Mouse (Mus musculus) embryonic facial prominence, embryonic 10.5 days (tissue): ENCODE data around the gene Pxylp1. TPM values are rescaled to one million over a fixed set of nuclear protein-coding genes. Genes with fewer than 3 reads are reported as not detected.

Source experiments
- DNase-seq: peaks from one replicate; pipeline ENCODE4 v3.0.0-alpha.2; 2017; ENCODE audit warnings: low spot score
- H3K27ac ChIP-seq: fragments of 300-500 bp; sonication (generic); replicated peaks from 2 replicates; pipeline ENCODE4 v1.5.1; 2016; ENCODE audit warnings: mild to moderate bottlenecking
- H3K27me3 ChIP-seq: fragments of 300-500 bp; sonication (generic); replicated peaks from 2 replicates; pipeline ENCODE4 v1.6.1; 2016; ENCODE audit warnings: low read depth, mild to moderate bottlenecking; ENCODE audit not compliant: poor library complexity, severe bottlenecking
- H3K36me3 ChIP-seq: fragments of 300-500 bp; sonication (generic); replicated peaks from 2 replicates; pipeline ENCODE4 v1.6.1; 2016; ENCODE audit warnings: mild to moderate bottlenecking, moderate library complexity
- H3K4me1 ChIP-seq: fragments of 300-500 bp; sonication (generic); 2 replicates; pipeline ENCODE4 v1.6.1; 2016
- H3K4me3 ChIP-seq: fragments of 300-500 bp; sonication (generic); 2 replicates; pipeline ENCODE4 v1.5.1; 2016; ENCODE audit warnings: mild to moderate bottlenecking, moderate library complexity
- H3K9me3 ChIP-seq: fragments of 300-500 bp; sonication (generic); 2 replicates; pipeline ENCODE4 v1.6.1; 2016; ENCODE audit warnings: mild to moderate bottlenecking
- WGBS: fragments of 180-500 bp; shearing (Covaris S2); methylation state at CpG from one replicate; pipeline ENCODE4 v1.1.7; 2016; 5-methylcytosine and 5-hydroxymethylcytosine counted together
- polyA plus RNA-seq: library from polyadenylated mRNA; unstranded; fragments of >200 nt; fragmentation: Nextera tagmentation; extraction: Ambion mirVana; gene quantifications from 2 replicates; pipeline ENCODE4 v1.2.1, GENCODE M21; 2016

Gene Pxylp1
- polyA plus RNA-seq, 1 experiment from 2014 or later: 16.7 TPM

- H3K9me3 ChIP-seq: peaks cover 10% of the 10 kb centered on the region; the same call in 1 of the 2 replicates
- no peak overlapping the region for H3K27ac ChIP-seq
- H3K4me3 ChIP-seq: no peak overlapping the region
- H3K36me3 ChIP-seq: peaks cover 12% of the 10 kb centered on the region
- WGBS: 55% methylated on average over 7 of the region's 7 CpGs
- DNase-seq: no peak
- H3K4me1 ChIP-seq: peaks cover 26% of the 10 kb centered on the region
- no peaks in the 10 kb centered on the region for H3K27me3 ChIP-seq
Observed at GRCm38 (mm10) chr9:96867165-96867564, 25.3 kb downstream of the Pxylp1 start.

DNA sequence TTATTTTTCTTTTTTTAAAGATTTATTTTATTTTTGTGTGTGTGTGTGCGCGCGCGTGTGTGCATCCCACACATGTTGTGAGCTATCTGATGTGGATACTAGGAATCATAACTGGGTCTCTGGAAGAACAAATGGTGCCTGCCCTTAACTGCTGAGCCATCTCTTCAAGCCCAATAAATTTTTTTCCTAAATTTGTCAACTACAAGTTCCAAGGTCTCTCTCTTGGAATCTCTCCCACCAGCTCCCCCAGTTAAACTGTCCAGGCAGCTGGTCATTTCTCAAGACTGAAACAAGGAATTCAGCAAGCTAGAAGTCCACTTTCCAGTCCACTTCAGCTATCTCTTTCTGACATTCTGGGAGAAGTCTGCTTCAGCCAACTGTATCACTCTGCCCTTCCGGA is 26.3 kb downstream of the Pxylp1 start:
- H3K27ac ChIP-seq: no peak overlapping the region
- WGBS: 97% methylated on average over 5 of the region's 5 CpGs

GRCm38 (mm10) chr9:96865473-96866050 is 26.9 kb downstream of the Pxylp1 start:
- WGBS: 83% methylated on average over 16 of the region's 16 CpGs
- DNase-seq: no peak
- H3K27me3 ChIP-seq: no peaks in the 10 kb centered on the region
- H3K27ac ChIP-seq: no peak overlapping the region
- peaks cover 42% of the 10 kb centered on the region for H3K4me1 ChIP-seq
- no peak overlapping the region for H3K4me3 ChIP-seq
- peaks cover 2% of the 10 kb centered on the region; the same call in 1 of the 2 replicates for H3K9me3 ChIP-seq
- no peaks in the 10 kb centered on the region; the same call in 1 of the 2 replicates for H3K36me3 ChIP-seq

More for the DNA sequence above, 26.3 kb downstream of the Pxylp1 start:
- Histone ChIP-seq H3K36me3 (peaks cover 4% of the 10 kb centered on the region), H3K9me3 (peaks cover 8% of the 10 kb centered on the region; the same call in 1 of the 2 replicates), H3K4me1 (peaks cover 36% of the 10 kb centered on the region), H3K4me3 (no peak overlapping the region), H3K27me3 (no peaks in the 10 kb centered on the region)
- DNase-seq: no peak

- H3K27me3 ChIP-seq: no peaks in the 10 kb centered on the region
- H3K9me3 ChIP-seq: no peaks in the 10 kb centered on the region
- H3K4me3 ChIP-seq: no peak overlapping the region
- no peak for DNase-seq
- no peaks in the 10 kb centered on the region for H3K36me3 ChIP-seq
- 74% methylated on average over 3 of the region's 3 CpGs for WGBS
- peaks cover 52% of the 10 kb centered on the region for H3K4me1 ChIP-seq
- H3K27ac ChIP-seq: no peak overlapping the region
Observed at GRCm38 (mm10) chr9:96863539-96863938, 28.9 kb downstream of the Pxylp1 start.

DNA sequence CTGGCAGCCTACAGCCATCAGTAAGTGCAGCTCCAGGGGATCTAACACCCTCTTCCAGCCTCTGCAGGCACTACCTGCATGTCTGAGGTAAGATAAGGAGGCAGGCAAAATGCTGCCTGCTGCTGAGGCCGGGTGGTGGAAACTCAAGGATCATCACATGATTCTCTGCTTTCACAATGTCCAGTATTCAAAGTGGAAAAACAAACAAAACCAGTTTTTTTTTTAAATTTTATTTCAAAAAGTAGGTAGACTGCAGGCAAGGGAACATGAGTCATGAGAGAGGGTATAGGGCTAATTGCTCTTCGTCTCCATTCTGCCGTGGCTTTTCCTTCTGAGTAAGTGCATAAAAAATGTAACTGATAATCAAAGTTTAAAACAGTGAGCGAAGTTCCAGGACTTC is 29.6 kb downstream of the Pxylp1 start:
- Histone ChIP-seq H3K27ac (peak overlapping the region; percentile 1; the same call in 1 of the 2 replicates), H3K4me3 (no peak overlapping the region), H3K36me3 (no peaks in the 10 kb centered on the region), H3K4me1 (peaks cover 52% of the 10 kb centered on the region), H3K27me3 (no peaks in the 10 kb centered on the region), H3K9me3 (no peaks in the 10 kb centered on the region)
- no peak for DNase-seq
- 79% methylated on average over 4 of the region's 4 CpGs for WGBS

GRCm38 (mm10) chr9:96861092-96861487 is 31.4 kb downstream of the Pxylp1 start:
- Histone ChIP-seq H3K27ac (peak overlapping the region; percentile 75), H3K4me1 (peaks cover 44% of the 10 kb centered on the region), H3K4me3 (no peak overlapping the region), H3K27me3 (no peaks in the 10 kb centered on the region), H3K9me3 (no peaks in the 10 kb centered on the region), H3K36me3 (no peaks in the 10 kb centered on the region)
- no peak for DNase-seq
- WGBS: 90% methylated on average over 10 of the region's 10 CpGs

- Histone ChIP-seq H3K4me3 (no peak overlapping the region), H3K4me1 (peaks cover 44% of the 10 kb centered on the region), H3K27ac (peak overlapping the region; percentile 75), H3K9me3 (no peaks in the 10 kb centered on the region), H3K27me3 (no peaks in the 10 kb centered on the region), H3K36me3 (no peaks in the 10 kb centered on the region)
- WGBS: 95% methylated on average over 5 of the region's 5 CpGs
- DNase-seq: no peak
Observed at GRCm38 (mm10) chr9:96860380-96861091, 31.9 kb downstream of the Pxylp1 start.

DNA sequence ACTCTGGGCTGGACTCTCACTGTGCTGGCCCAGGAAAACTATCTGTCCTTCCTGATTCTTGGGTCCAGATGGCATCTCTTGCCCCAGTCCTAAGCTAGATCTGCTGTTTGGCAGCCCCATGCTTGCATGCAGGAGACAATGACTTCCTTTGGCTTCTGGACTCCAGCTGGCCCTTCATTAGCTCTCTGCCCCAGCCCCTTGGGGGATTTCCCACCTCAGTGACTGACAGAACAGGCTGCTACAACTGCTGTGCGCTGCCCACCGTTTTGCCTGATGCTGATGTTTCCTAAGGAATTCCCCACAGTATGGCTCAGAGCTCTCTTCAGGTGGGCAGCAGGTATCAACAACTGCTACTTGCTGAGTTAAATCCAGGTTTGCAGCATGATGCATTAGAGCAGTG is 33.4 kb downstream of the Pxylp1 start:
- 34% methylated on average over 2 of the region's 2 CpGs for WGBS
- H3K4me3 ChIP-seq: no peak overlapping the region
- no peaks in the 10 kb centered on the region for H3K27me3 ChIP-seq
- no peaks in the 10 kb centered on the region for H3K9me3 ChIP-seq
- H3K36me3 ChIP-seq: no peaks in the 10 kb centered on the region
- H3K27ac ChIP-seq: no peak overlapping the region; the same call in 1 of the 2 replicates
- no peak for DNase-seq
- peaks cover 39% of the 10 kb centered on the region for H3K4me1 ChIP-seq

- Histone ChIP-seq H3K4me1 (peaks cover 41% of the 10 kb centered on the region), H3K27ac (no peak overlapping the region), H3K36me3 (no peaks in the 10 kb centered on the region), H3K4me3 (no peak overlapping the region), H3K9me3 (no peaks in the 10 kb centered on the region), H3K27me3 (no peaks in the 10 kb centered on the region)
- WGBS: 88% methylated on average over 4 of the region's 4 CpGs
- DNase-seq: no peak
Observed at GRCm38 (mm10) chr9:96857838-96858237, 34.6 kb downstream of the Pxylp1 start.

DNA sequence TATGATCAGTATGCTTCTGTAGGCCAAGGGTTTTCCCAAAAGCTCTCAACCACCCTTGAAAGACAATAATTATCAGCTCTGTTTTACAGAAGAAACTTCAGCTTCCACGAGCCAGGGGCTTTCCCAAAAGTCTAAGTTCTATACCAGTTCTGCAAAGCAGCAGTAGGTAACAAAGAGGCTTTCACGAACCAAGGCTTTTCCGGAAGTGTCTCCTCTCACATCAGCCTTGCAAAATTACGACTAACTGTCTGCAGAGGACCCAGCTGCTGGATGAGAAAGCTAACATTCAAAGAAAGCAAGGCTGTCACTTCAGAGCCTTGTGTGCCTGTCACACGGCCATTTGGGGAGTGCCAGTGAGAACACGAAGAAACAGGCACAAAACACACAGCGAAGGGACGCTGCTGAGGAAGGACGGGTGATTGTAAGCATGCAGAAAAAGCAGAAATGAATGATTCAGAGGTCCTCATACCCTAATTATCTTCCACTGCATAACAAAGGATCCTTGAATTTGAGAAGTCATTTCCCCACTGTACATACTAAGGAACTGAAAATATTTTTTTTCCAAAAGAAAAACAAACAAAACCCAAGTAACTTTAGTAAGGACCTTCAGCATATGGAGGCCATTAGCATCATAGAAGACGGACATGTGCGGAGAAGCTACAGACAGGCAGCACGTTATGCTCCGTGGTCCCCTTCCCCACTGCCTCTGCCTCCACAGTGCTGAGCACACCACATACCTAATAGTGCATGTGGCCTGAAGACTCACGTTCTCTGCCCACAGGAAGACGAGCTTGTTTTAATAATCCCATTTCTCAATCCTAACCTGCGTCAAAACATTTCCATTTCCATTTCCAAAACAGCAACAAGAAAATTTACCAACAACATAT is 38.9 kb downstream of the Pxylp1 start:
- Histone ChIP-seq H3K4me3 (no peak overlapping the region), H3K36me3 (no peaks in the 10 kb centered on the region), H3K4me1 (peaks cover 30% of the 10 kb centered on the region), H3K9me3 (no peaks in the 10 kb centered on the region), H3K27me3 (no peaks in the 10 kb centered on the region), H3K27ac (peak overlapping the region; percentile 74)
- no peak for DNase-seq
- 57% methylated on average over 16 of the region's 16 CpGs for WGBS

DNA sequence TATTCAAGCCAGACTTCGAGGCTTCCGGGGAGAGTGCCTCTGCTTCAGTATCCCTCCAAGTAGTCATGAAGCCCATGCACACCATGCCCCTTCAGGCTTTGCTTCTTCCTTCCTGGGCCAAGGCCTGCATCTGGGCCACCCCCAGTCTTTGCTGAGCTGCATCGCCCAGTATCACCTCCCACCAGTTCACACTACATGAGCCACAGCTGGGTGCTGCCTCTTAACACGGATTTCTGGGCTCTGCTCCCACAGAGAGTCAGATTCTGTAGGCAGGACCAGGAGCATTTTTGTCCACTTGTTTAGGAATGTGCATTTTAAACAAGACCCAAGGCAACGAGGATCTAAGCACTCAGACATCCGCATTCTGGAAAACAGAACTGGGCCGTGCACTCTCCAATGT is 40.8 kb downstream of the Pxylp1 start:
- Histone ChIP-seq H3K9me3 (no peaks in the 10 kb centered on the region), H3K4me1 (peaks cover 27% of the 10 kb centered on the region), H3K27ac (peak overlapping the region; percentile 25; the same call in 1 of the 2 replicates), H3K36me3 (no peaks in the 10 kb centered on the region), H3K4me3 (no peak overlapping the region), H3K27me3 (no peaks in the 10 kb centered on the region)
- WGBS: 76% methylated on average over 7 of the region's 7 CpGs
- no peak for DNase-seq

GRCm38 (mm10) chr9:96851036-96851435 is 41.4 kb downstream of the Pxylp1 start:
- Histone ChIP-seq H3K27ac (no peak overlapping the region; the same call in 1 of the 2 replicates), H3K4me3 (no peak overlapping the region), H3K9me3 (no peaks in the 10 kb centered on the region), H3K4me1 (peaks cover 27% of the 10 kb centered on the region), H3K27me3 (no peaks in the 10 kb centered on the region), H3K36me3 (no peaks in the 10 kb centered on the region)
- no peak for DNase-seq
- WGBS: 88% methylated on average over 7 of the region's 7 CpGs
